Mouse (Mus musculus): ENCODE results near the gene Sp140.
"Not testable (repeated sequence)": the region's sequence is repeated elsewhere in the genome, so short reads cannot be mapped to it uniquely, and the experiment has no call there.

Sp140 gene

GRCm38 (mm10) chr1:85600078-85600477 is at the start of gene Sp140:
TSS of gene Sp140 (plus strand) at chr1:85600378.
- not testable (repeated sequence) for DNase-seq

DNA sequence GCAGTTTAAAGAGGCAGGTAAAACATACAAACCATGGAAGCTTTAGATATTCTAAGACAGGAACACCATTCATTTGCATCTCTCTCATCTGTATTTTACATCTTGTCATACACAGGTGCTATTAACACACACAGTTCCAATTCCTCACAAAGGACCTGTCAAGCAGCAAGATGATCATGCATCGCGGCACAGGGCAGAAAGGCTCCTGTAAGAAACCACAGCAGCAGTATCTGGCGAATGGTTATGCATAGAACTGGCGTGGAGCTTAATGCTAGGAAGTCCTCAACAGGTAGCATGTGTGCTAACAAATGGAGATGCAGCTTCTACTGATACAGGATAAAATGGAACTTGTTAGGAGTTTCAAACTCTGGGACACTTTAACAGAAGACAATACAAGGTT is 44.9 kb upstream of the Sp140 start:
- DNase-seq = not testable (repeated sequence)

- DNase-seq = not testable (repeated sequence)
Measured at GRCm38 (mm10) chr1:85573554-85573953, 26.6 kb upstream of the Sp140 start.

- DNase-seq = not testable (repeated sequence)
Measured at GRCm38 (mm10) chr1:85575376-85575775, 24.8 kb upstream of the Sp140 start, which contains the start of gene G530012D18Rik. TSS of gene G530012D18Rik (plus strand) at chr1:85575676.

GRCm38 (mm10) chr1:85578372-85579010 is 21.7 kb upstream of the Sp140 start:
- not testable (repeated sequence) for DNase-seq

DNA sequence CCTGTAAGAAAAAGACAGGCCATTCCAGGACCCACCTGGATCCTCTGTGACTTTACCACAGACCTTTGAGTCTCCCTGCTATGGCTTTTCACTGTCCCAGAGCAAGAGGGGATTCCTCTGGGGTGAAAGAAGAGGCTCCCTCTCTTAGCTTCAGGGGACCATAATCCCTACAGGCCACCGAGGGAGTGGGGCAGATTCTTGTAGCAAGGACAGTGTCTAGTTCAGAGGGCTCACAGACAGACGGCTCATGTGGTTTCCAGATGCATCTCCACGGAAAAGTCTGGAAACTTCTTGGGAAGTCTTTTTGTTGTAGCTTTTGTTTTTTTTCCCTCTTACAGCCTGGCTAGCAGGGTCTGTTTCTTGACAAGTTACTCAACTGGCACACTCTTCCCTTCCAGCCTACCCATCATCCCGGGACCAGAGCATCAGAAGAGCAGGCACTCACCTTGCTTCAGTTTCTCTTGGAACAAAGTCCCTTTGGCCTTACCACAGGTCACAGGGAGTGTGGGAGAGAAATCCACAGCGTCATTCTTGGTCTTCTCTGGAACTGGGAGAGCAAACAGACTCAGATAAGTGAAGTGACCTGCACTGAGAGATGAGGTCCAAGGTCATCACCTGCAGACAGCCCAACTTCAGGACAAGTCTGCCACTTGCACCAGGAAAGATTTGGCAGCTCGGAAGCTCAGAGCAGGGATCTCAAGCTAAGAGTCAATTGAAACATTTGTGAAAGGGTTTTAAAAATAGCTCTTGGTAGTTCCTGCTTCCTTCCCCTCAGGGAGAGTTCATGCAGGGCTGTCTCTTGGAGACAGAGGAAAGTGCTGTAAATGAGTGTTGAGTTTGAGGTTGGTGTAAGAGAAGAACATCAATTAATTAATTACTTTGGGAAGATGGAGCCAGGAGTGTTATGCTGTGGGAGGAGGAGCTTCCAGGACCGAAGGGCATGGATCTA is 20.7 kb upstream of the Sp140 start:
- not testable (repeated sequence) for DNase-seq

- not testable (repeated sequence) for DNase-seq
Measured at GRCm38 (mm10) chr1:85580148-85580534, 20.0 kb upstream of the Sp140 start.

DNA sequence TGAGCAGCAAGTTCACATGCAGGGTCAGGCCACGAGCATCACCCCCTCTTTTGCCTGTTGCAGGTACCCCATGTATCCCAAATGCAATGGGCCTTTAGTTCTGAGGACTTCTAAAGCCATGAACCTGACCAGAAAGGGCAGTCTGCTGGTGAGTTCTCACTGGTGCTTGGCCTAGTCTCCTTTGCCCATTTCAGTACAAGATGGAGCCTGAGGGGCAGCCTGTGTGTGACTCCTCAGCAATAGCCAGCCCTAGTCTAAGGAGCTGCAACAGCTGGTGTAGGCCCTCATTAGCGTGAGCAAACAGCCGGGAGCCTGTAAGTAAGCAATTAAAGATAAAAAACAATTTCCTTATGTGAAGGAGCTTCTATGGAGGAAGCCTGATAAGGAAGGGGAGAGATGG is 19.6 kb upstream of the Sp140 start:
- DNase-seq = not testable (repeated sequence)

GRCm38 (mm10) chr1:85581518-85581917 is 18.7 kb upstream of the Sp140 start:
- DNase-seq = not testable (repeated sequence)

- DNase-seq = not testable (repeated sequence)
Measured at GRCm38 (mm10) chr1:85588697-85589096, 11.5 kb upstream of the Sp140 start.

GRCm38 (mm10) chr1:85592526-85592925 is 7.7 kb upstream of the Sp140 start:
- DNase-seq = not testable (repeated sequence)

- DNase-seq = not testable (repeated sequence)
Measured at GRCm38 (mm10) chr1:85598271-85599012, 1.7 kb upstream of the Sp140 start, which contains the start of gene Sp110. TSS of gene Sp110 (minus strand) at chr1:85598817.

DNA sequence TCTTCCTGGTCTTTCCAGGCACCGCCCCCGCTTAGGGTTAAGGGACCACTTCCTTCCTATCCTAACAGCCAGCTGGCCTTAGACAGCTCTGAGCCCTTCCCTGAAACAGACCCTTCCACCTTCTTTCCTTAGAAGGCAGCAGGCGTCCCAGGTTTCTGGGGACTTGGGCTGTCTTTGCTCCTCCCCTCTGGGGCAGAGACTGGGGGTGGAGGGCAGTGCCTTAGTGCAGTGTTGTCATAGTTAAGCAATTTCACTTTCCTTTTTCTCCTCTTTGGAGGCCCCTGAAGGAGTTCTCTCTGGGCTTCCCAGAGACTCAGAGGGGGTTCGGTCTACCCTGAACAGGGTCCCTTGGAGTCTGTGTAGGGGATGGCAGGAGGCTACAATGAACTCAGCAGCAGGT is 616 bp downstream of the Sp140 start:
- DNase-seq = not testable (repeated sequence)

DNA sequence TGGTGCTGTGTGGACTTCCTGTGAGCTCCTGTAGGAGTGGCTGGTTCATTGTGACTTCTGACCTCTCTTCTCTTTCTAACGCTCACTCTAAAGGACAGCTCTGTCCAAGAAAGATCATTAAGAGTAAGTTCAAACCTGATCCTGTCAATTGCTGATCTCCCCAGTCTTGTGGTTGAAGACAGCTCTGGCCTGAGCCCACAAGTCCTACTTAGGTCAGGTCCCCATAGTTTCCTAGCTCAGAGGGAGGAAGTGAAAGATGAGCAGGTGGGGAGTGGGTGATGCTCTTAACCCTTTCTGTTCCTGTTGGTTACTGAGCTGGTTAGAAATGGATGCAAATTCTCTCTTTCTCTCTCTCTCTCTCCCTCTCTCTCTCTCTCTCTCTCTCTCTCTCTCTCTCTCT is 4.2 kb downstream of the Sp140 start:
- DNase-seq = not testable (repeated sequence)

DNA sequence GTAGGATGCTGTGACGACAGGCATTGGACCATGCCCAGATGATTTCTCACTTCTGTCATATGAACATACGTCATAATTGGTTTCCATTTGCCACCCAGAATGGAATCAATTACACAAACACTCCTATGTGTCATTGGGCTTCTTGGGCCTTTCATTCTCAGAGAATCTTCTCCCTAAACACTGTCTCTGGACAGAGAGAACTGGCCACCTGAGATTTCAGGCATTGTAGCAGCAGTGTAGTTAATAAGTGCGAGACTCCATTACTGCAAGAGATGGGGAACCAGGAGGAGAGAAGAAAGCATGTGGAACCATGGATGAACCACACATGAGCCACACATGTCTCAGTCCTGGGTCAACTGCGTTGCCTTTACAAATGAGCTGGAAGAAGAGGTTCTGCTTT is 8.2 kb downstream of the Sp140 start:
- DNase-seq = not testable (repeated sequence)

- not testable (repeated sequence) for DNase-seq
Measured at GRCm38 (mm10) chr1:85610581-85610980, 10.4 kb downstream of the Sp140 start.

- DNase-seq = not testable (repeated sequence)
Measured at GRCm38 (mm10) chr1:85615096-85615495, 14.9 kb downstream of the Sp140 start.

GRCm38 (mm10) chr1:85615819-85616218 is 15.6 kb downstream of the Sp140 start:
- DNase-seq = not testable (repeated sequence)

DNA sequence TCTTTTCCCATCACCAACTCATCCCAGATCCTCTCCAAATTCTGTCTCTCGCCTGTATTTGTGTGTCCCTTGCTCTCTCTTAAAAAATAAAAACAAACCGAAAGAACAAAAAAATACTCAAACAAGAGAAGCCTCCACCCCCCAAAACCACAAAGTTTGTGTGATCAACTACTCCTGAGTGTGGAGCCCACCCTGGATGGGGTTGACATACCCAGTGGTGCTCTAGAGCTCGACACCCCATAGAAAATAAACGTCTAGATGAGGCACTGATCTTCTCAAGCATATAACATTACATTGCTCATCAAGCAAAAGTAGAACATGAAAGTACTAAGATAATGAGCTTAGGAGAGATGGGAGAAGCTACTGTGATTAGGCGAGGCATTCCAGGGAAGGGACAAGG is 17.0 kb downstream of the Sp140 start:
- DNase-seq = not testable (repeated sequence)

GRCm38 (mm10) chr1:85618689-85619088 is 18.5 kb downstream of the Sp140 start:
- DNase-seq = not testable (repeated sequence)

DNA sequence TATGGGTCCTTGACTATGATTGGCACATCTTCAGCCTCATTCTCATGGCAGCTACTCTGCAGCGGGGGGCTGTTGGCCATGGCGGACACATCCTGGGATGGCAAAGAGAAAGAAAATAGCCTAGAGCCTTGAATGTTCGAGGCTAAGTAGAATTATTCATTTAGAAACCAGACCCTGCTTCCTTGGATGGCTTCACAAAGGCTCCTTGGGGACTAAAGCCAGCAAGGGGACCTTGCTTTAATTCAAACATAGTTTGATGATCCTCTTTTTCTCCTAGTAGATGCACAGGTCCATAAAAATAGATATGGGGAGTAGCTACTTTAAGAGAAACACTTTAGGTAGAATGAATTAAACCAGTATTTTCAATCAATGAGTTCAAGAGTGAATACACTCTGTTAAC is 36.8 kb downstream of the Sp140 start:
- DNase-seq = not testable (repeated sequence)

GRCm38 (mm10) chr1:85638144-85638543 is 38.0 kb downstream of the Sp140 start:
- not testable (repeated sequence) for DNase-seq

GRCm38 (mm10) chr1:85649881-85650280 is 49.7 kb downstream of the Sp140 start, which contains the start of gene Sp100:
TSS of gene Sp100 (plus strand) at chr1:85649988.
- not testable (repeated sequence) for DNase-seq

Measured in right cerebral cortex, postnatal 4 days (tissue).